Mouse (Mus musculus): Measurements from ENCODE around the gene Amz1. TPM values are rescaled to one million over a fixed set of nuclear protein-coding genes. Genes with fewer than 3 reads are reported as not detected.

Amz1 gene
- total RNA-seq, 2 experiments from 2014 or later, result 0.17 TPM; not detected in 1

GRCm38 (mm10) chr5:140781886-140782572 is 58.1 kb downstream of the Amz1 start:
- intact Hi-C loops (cut with DNase I), result no loop called here
- H3K27ac ChIP-seq, result no peak overlapping the region

GRCm38 (mm10) chr5:140783577-140783976 is 59.6 kb downstream of the Amz1 start:
- no peak for TF ChIP-seq CTCF (IDR thresholded peaks at IDR 0.05)
- H3K27ac ChIP-seq, result no peak overlapping the region
- no peak overlapping the region for H3K4me3 ChIP-seq
- intact Hi-C loops (cut with DNase I), result no loop called here
- no peak for DNase-seq

More at GRCm38 (mm10) chr5:140781886-140782572, 58.1 kb downstream of the Amz1 start:
- no peak for DNase-seq
- no peak overlapping the region for H3K4me3 ChIP-seq
- no peak for TF ChIP-seq CTCF (IDR thresholded peaks at IDR 0.05)

- Histone ChIP-seq H3K4me3 (no peak overlapping the region), H3K27ac (no peak overlapping the region)
- no peak for TF ChIP-seq CTCF (IDR thresholded peaks at IDR 0.05)
- no peak for DNase-seq
- intact Hi-C loops (cut with DNase I), result no loop called here
Measured at GRCm38 (mm10) chr5:140784288-140784687, 60.4 kb downstream of the Amz1 start.

- Histone ChIP-seq H3K4me3 (no peak overlapping the region), H3K27ac (no peak overlapping the region)
- peak; percentile 44 for DNase-seq
- TF ChIP-seq CTCF (IDR thresholded peaks at IDR 0.05), result no peak
- intact Hi-C loops (cut with DNase I), result no loop called here
Measured at GRCm38 (mm10) chr5:140785240-140785872, 61.4 kb downstream of the Amz1 start.

- TF ChIP-seq CTCF (IDR thresholded peaks at IDR 0.05), result no peak
- H3K27ac ChIP-seq, result no peak overlapping the region
- intact Hi-C loops (cut with DNase I), result no loop called here
- no peak for DNase-seq
- no peak overlapping the region for H3K4me3 ChIP-seq
Measured at GRCm38 (mm10) chr5:140789561-140789960, 65.6 kb downstream of the Amz1 start.

GRCm38 (mm10) chr5:140790392-140790791 is 66.5 kb downstream of the Amz1 start:
- no peak for TF ChIP-seq CTCF (IDR thresholded peaks at IDR 0.05)
- Histone ChIP-seq H3K4me3 (no peak overlapping the region), H3K27ac (peak overlapping the region; percentile 50; the same call in 1 of the 2 replicates)
- DNase-seq, result no peak
- intact Hi-C loops (cut with DNase I), result no loop called here

- Histone ChIP-seq H3K4me3 (no peak overlapping the region), H3K27ac (peak overlapping the region; percentile 50)
- TF ChIP-seq CTCF (IDR thresholded peaks at IDR 0.05), result no peak
- intact Hi-C loops (cut with DNase I), result no loop called here
- peak; percentile 34 for DNase-seq
Measured at GRCm38 (mm10) chr5:140790937-140791877, 67.3 kb downstream of the Amz1 start.

GRCm38 (mm10) chr5:140792233-140792632 is 68.3 kb downstream of the Amz1 start:
- H3K27ac ChIP-seq, result peak overlapping the region; percentile 50
- DNase-seq, result no peak
- H3K4me3 ChIP-seq, result no peak overlapping the region
- intact Hi-C loops (cut with DNase I), result no loop called here
- no peak for TF ChIP-seq CTCF (IDR thresholded peaks at IDR 0.05)

- Histone ChIP-seq H3K27ac (peak overlapping the region; percentile 54), H3K4me3 (no peak overlapping the region)
- TF ChIP-seq CTCF (IDR thresholded peaks at IDR 0.05), result no peak
- no peak for DNase-seq
- intact Hi-C loops (cut with DNase I), result no loop called here
Measured at GRCm38 (mm10) chr5:140794753-140795152, 70.8 kb downstream of the Amz1 start.

- no peak for TF ChIP-seq CTCF (IDR thresholded peaks at IDR 0.05)
- intact Hi-C loops (cut with DNase I), result no loop called here
- no peak overlapping the region for H3K4me3 ChIP-seq
- peak overlapping the region; percentile 54 for H3K27ac ChIP-seq
- no peak for DNase-seq
Measured at GRCm38 (mm10) chr5:140795176-140795575, 71.2 kb downstream of the Amz1 start.

GRCm38 (mm10) chr5:140796051-140796450 is 72.1 kb downstream of the Amz1 start:
- intact Hi-C loops (cut with DNase I), result no loop called here
- no peak for DNase-seq
- H3K27ac ChIP-seq, result no peak overlapping the region
- no peak overlapping the region for H3K4me3 ChIP-seq
- TF ChIP-seq CTCF (IDR thresholded peaks at IDR 0.05), result no peak

GRCm38 (mm10) chr5:140798158-140798557 is 74.2 kb downstream of the Amz1 start:
- peak overlapping the region; percentile 72 for H3K27ac ChIP-seq
- intact Hi-C loops (cut with DNase I), result no loop called here

GRCm38 (mm10) chr5:140798775-140799174 is 74.8 kb downstream of the Amz1 start:
- DNase-seq, result no peak
- Histone ChIP-seq H3K4me3 (peak overlapping the region; percentile 42; the same call in 1 of the 2 replicates), H3K27ac (peak overlapping the region; percentile 72)
- intact Hi-C loops (cut with DNase I), result no loop called here
- TF ChIP-seq CTCF (IDR thresholded peaks at IDR 0.05), result no peak

More at GRCm38 (mm10) chr5:140798158-140798557, 74.2 kb downstream of the Amz1 start:
- H3K4me3 ChIP-seq, result peak overlapping the region; percentile 42
- peak; percentile 80 for DNase-seq
- TF ChIP-seq CTCF (IDR thresholded peaks at IDR 0.05), result no peak
